Mouse (Mus musculus): ENCODE measurements around the gene Kif18b.

DNA sequence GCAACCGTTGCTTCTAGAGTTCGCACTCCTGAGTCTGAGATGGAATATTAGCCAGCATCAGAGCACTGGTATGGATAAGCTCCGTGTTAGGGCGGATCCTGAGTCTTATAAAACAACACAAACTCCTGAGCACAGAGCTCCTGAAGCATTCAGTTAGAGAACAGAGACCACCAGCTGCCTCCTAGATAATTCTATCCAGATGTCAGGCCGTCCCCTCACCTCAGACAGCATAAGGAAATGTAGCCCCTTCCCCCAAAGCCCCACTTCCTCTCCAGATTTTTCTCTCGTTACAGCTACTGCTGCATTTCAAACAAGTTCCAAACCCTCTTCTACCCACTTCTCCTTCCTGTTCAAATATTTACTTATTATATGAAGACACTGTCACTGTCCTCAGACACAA is 69.0 kb downstream of the Kif18b start:
- TF ChIP-seq CTCF (conservative IDR thresholded peaks at IDR 0.05; ENCODE audit: low read length) (no peak), NANOG (IDR thresholded peaks at IDR 0.05; ENCODE audit: borderline replicate concordance, low read length) (no peak), POU5F1 (IDR thresholded peaks at IDR 0.05; ENCODE audit: borderline replicate concordance, low read length) (no peak)
